Mouse (Mus musculus): ENCODE results near the gene Abhd17a.

- no peak for TF ChIP-seq CTCF (IDR thresholded peaks at IDR 0.05; ENCODE audit: insufficient read depth, low read depth, low read length)
- no peak for TF ChIP-seq POLR2A (IDR thresholded peaks at IDR 0.05; ENCODE audit: insufficient read depth, low read depth, low read length)
These were observed 19.7 kb downstream of the Abhd17a start for GRCm38 (mm10) chr10:80570419-80570818.
